ENCODE assay signal across 8 mouse cellular contexts in the genomic region with DNA sequence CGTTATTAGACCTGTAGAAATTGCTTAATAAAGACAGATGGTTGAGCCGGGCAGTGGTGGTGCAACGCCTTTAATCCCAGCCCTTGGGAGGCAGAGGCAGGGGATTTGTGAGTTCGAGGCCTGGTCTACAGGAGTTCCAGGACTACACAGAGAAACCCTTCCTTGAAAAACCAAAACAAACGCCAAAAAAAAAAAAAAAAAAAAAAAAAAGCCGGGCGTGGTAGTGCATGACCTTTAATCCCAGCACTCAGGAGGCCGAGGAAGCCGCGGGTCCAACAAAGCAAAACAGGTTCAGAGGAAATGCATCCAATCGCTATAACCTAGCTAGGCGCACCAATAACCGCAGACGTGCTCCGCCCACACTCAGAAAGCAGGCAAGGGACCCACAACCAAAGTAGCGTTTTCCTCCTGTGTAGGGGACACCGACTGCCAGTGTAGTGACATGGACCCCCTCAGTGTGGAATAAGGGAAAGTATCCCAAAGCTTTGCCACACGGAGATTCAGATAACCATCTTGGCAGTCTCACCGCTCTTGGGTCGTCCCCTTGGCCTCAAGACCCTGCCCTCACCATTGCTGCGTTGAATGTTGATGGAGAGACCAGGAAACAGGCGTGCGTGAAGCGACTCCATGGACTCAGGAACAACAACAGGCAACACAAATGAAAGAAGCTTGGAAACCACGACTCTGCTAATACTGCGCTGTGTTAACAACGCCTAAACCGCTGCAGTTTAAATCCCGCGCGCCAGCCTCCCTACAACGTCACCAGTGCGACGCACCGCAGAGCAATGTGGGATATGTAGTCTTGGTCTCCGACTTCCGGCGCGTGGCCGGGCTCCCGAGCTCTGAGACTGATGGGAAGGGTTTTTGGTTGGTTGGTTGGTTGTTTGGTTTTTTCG. TPM values are rescaled to one million over a fixed set of nuclear protein-coding genes. Genes with fewer than 3 reads are reported as not detected.
DNase-seq lines count a peak whose midpoint lies in the region; ATAC-seq and TF ChIP-seq lines count a peak whose summit lies in the region.

Gene Kif2c, minus strand, starts transcription at position 777 of the 896 bp plus-strand sequence.

- 2% methylated on average over 42 of the region's 42 CpGs for WGBS in forebrain, embryonic 13.5 days
- 1% methylated on average over 42 of the region's 42 CpGs for WGBS in neural tube, embryonic 15.5 days

- H3K9ac ChIP-seq in forebrain, embryonic 13.5 days = peak within 1 kb of the TSS; percentile 71
- peak within 1 kb of the TSS; percentile 58 for H3K9ac ChIP-seq in neural tube, embryonic 15.5 days (replicated peaks)

- 0 out of 2 replicates have a peak, but pooled peaks cover 2% of the 10 kb centered on the region for H3K9me3 ChIP-seq in E14TG2a.4 (ENCODE audit: low read length)
- H3K9me3 ChIP-seq in forebrain, embryonic 13.5 days (replicated peaks) = no peaks in the 10 kb centered on the region
- no peaks in the 10 kb centered on the region for H3K9me3 ChIP-seq in neural tube, embryonic 15.5 days (replicated peaks)

- peak within 1 kb of the TSS; percentile 96 for H3K4me3 ChIP-seq in E14TG2a.4 (replicated peaks; ENCODE audit: low read length)
- peak within 1 kb of the TSS; percentile 67 for H3K4me3 ChIP-seq in forebrain, embryonic 13.5 days
- H3K4me3 ChIP-seq in neural tube, embryonic 15.5 days (replicated peaks) = peak within 1 kb of the TSS; percentile 54

- peaks cover 29% of the 10 kb centered on the region for H3K4me1 ChIP-seq in E14TG2a.4 (replicated peaks; ENCODE audit: low read depth, low read length)
- H3K4me1 ChIP-seq in forebrain, embryonic 13.5 days = peaks cover 25% of the 10 kb centered on the region
- H3K4me1 ChIP-seq in neural tube, embryonic 15.5 days = peaks cover 18% of the 10 kb centered on the region

- peak; percentile 100 for ATAC-seq in forebrain, embryonic 13.5 days
- ATAC-seq in neural tube, embryonic 15.5 days (ENCODE audit: low FRiP score) = peak; percentile 98

- peak within 1 kb of the TSS; percentile 82 for H3K4me2 ChIP-seq in forebrain, embryonic 13.5 days
- peak within 1 kb of the TSS; percentile 75 for H3K4me2 ChIP-seq in neural tube, embryonic 15.5 days

- H3K27ac ChIP-seq in forebrain, embryonic 13.5 days = no peak within 1 kb of the TSS; the same call in 1 of the 2 replicates
- H3K27ac ChIP-seq in neural tube, embryonic 15.5 days (replicated peaks) = peak within 1 kb of the TSS; percentile 82

- peaks cover 35% of the 10 kb centered on the region for H3K36me3 ChIP-seq in E14TG2a.4 (ENCODE audit: insufficient read depth, low read length)
- peaks cover 31% of the 10 kb centered on the region for H3K36me3 ChIP-seq in forebrain, embryonic 13.5 days (ENCODE audit: poor library complexity, severe bottlenecking)
- no peaks in the 10 kb centered on the region for H3K36me3 ChIP-seq in neural tube, embryonic 15.5 days

- intact Hi-C loops in heart, postnatal 14 days (cut with DNase I) = no loop called here

- no peak for TF ChIP-seq CTCF in E14TG2a.4 (conservative IDR thresholded peaks at IDR 0.05; ENCODE audit: low read length)

- peak; percentile 91 for DNase-seq in c-Kit-positive CD71-positive TER-119-positive erythroid progenitor cells, embryonic 14.5 days (ENCODE audit: low spot score)
- peak; percentile 90 to 94 for DNase-seq in heart, postnatal 14 days
- peak; percentile 93 for DNase-seq in layer of hippocampus, adult 11-12 months (ENCODE audit: low spot score)
- peak; percentile 91 to 92 for DNase-seq in lung, adult 18-20 months
- peak; percentile 91 for DNase-seq in testis, postnatal 14 days (ENCODE audit: low spot score)

- no peaks in the 10 kb centered on the region for H3K27me3 ChIP-seq in E14TG2a.4 (ENCODE audit: insufficient read depth, low read length)
- no peaks in the 10 kb centered on the region for H3K27me3 ChIP-seq in forebrain, embryonic 13.5 days
- H3K27me3 ChIP-seq in neural tube, embryonic 15.5 days (replicated peaks) = no peaks in the 10 kb centered on the region; the same call in 1 of the 2 replicates

RNA-seq across cellular contexts. Expression of gene Kif2c, which starts in this region (rescaled TPM):
- 68.4 and 74.1 TPM in 2 replicates for polyA plus RNA-seq in forebrain, embryonic 13.5 days (2015; fragmentation: Nextera tagmentation; extraction: Ambion mirVana)
- total RNA-seq in heart, postnatal 14 days (2021) = 1 to 10 TPM; 1.7 to 3.4 TPM
- 6.8 and 17.1 TPM in 2 replicates for polyA plus RNA-seq in neural tube, embryonic 15.5 days (2015; fragmentation: Nextera tagmentation; extraction: Ambion mirVana)
